Mouse (Mus musculus) forelimb bud, embryonic 11.5 days (tissue): ENCODE measurements around the gene Dnttip1.
"Not testable (repeated sequence)": the region's sequence is repeated elsewhere in the genome, so short reads cannot be mapped to it uniquely, and the experiment has no call there.

ENCODE experiments used
- DNase-seq: peaks from one replicate; pipeline ENCODE4 v3.0.0-alpha.2; 2012; ENCODE audit warnings: low read depth, low spot score

Gene Dnttip1

GRCm38 (mm10) chr2:164745843-164746479, at the start of gene Dnttip1, which contains the start of gene Wfdc3:
TSS of gene Dnttip1 (plus strand) at chr2:164745983.
TSS of gene Wfdc3 (minus strand) at chr2:164745931.
- peak; percentile 91 for DNase-seq

DNA sequence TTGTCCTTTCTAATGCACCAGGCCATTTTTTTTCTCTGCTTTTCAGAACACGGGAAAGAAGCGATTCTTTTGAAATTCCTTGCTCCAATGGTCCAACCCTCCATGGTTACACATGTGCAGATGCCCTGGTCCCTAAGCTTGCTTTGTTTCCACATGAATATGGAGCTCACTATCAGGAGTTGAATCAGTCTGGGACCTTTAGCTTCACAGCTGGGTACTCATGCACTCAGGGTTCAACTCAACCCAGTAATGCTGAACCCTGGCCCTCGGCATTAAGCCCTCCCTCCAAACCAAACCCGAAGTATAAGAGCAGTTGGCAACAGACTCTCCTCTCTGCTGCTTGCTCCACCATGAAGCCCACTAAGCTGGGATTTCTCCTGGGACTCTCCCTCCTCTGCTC, 47.6 kb upstream of the Dnttip1 start, which contains the start of gene Spint4:
TSS of gene Spint4 (plus strand) at position 301 of the 400 bp plus-strand sequence.
- no peak for DNase-seq

DNA sequence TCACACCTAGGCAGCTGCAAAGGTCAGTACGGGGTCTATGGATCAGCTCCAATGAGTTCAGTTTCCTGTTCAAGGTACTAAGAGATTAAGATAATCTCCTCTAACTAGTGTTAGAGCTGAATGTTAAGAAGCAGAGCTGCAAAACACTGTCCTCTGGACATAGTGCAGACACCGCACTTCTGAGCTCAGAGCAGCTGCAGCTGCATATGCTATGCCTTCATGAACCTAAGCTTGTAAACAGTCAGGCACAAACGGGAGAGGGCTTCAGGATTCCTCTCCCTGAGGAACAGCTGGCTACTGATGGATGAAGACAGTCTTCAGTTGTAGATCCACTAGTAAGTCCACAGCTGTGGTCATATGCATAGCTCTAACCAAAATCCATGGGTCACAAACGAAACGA, 44.8 kb upstream of the Dnttip1 start:
- no peak for DNase-seq

DNA sequence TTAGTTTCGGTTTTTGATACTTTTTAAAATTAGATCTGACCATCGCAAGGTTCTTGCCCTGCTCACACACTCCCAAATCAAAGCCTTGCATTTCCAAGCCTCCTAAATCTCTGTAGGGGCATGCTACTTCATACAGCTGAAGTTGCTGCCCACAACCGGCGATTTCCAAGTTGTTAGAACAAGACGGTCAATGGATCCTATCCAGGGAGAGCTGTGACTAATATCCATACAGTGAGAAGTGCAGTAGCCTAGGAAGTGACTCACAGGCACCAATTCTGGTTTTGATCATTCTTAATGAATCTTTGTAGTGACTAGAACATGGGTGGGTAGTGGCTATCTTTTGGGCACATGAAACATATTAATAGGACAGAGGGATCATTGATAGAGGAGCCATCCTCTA, 44.0 kb upstream of the Dnttip1 start:
- no peak for DNase-seq

DNA sequence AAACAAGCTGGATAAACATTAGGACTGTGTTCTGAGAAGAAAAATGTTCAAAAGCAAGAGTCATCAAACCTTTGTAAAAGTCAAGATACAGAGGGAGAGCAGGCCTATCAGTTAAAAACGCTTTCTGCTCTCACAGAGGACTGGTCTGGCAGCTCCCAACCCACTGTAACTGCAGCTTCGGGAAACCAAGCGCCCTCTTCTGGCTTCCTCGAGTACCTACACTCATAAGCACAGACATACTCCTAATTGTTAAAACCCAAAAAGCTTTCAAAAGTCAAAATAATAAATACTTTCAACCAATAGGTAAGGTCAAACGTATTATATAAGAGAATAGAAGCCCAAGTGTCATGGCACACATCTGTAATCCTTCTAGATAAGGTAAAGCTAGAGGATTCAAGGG, 41.5 kb upstream of the Dnttip1 start:
- DNase-seq = no peak

GRCm38 (mm10) chr2:164705328-164705727, 40.5 kb upstream of the Dnttip1 start:
- no peak for DNase-seq

DNA sequence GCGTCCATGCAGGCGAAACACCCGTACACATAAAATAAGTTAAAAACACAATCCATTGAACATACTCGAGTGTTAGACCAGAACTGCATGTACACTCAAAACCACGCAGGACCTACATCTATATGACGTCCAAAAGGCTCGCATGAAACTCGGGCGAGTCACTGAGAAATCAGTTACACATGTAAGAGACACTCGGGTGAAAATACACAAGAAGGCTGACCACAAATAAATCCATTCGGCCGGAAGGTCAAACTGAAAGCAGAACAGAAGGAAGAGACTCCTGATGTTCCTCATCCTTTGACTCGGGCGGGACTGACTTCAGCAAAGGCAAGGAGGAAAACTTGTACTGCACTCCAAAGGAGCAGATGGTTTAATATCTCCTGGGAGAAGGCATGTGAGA, 39.8 kb upstream of the Dnttip1 start:
- no peak for DNase-seq

DNA sequence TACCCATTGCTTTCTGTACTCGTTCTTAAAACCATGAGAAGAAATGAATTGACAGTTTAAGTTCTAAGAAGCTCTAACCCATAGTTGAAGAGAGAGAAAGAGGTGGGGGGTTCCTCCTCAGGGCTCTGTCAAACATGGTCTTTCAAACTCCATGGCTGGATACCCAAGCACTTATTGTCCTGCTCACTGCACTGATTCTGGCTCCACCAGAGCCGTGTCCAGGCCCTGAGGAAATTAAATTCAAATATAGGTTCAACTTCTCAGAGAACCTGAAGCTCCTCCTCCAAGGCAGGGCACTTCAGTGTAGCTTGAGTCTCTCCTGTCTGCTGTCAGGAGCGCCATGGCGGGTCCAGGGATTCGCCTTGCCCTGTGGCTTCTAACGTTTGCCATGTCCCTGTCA, 30.8 kb upstream of the Dnttip1 start, which contains the start of gene Spint5:
TSS of gene Spint5 (plus strand) at position 301 of the 400 bp plus-strand sequence.
- no peak for DNase-seq

GRCm38 (mm10) chr2:164716194-164716786, 29.5 kb upstream of the Dnttip1 start:
- DNase-seq = not testable (repeated sequence)

DNA sequence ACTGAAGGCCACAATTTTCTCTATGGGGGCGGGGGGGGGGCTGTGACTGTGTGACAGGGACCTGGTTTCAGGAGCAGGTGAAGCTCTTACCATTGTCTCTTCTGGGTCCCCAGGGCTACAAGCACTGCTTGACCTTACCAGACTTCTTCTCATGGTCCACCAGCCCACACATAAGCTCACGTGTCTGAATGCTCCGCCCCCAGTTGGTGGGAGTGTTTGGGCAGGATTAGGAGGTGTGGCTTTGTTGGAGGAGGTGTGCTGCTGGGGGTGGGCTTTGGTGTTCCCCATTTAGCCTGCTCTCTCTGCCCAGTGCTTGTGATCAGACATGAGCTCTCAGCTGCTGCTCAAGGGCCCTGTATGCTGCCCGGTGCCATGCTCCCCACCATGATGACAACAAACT, 22.5 kb upstream of the Dnttip1 start:
- no peak for DNase-seq

GRCm38 (mm10) chr2:164725895-164726619, 19.7 kb upstream of the Dnttip1 start:
- DNase-seq = peak; percentile 62

- DNase-seq = no peak
These were observed 14.1 kb upstream of the Dnttip1 start for GRCm38 (mm10) chr2:164731719-164732118.

DNA sequence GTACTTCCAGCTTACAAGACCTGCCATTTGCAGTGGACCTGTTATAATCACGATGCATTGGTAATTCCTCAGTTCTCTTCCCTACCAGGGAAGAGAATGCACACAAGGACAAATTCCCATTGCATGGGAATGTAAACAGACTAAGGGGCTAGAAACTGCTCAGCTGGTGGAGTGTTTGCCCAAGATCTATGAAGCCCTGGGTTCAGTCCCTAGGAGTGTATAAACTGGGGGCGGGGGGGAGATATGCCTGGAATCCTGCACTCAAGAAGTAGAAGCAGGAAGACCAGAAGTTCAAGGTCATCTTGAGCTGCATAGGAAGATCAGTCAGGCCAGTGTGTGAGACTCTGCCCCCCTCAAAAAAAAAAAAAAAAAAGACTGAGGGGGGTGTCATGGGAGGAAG, 12.5 kb upstream of the Dnttip1 start:
- no peak for DNase-seq

GRCm38 (mm10) chr2:164734839-164735238, 10.9 kb upstream of the Dnttip1 start:
- DNase-seq = no peak

GRCm38 (mm10) chr2:164735446-164735845, 10.3 kb upstream of the Dnttip1 start:
- no peak for DNase-seq

DNA sequence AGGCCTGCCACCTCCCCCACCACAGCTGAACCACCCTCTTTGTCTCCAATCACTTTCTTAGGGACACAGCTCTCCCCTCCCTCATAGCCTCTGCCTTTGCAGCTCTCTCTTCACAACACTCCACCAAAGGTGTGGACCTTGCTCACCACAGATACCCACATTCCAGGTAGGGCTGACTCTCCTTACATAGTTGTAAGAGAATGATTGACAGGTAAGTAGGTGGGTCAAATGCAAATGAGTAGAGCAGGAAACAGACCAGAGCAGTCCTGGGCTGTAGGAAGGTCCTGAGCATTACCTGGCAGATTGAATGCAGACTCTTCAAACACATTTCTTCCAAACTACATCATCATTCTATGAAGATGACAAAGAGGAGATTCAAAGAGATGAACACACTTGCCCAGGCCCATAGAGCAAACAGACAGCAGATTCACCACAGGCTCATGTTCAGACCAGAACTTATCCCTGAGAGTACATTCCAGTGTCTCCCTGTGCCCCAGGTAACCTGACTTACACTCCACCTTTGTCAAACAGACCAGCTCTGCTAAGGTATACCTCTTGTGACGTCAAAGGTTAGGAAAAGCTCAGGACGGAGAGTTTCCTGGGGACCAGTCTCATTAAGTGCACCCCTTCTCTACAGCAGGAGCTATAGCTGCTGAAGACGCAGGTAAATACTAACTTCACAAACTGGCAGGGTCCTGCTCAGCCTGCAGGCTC, 8.2 kb upstream of the Dnttip1 start:
- DNase-seq = no peak

GRCm38 (mm10) chr2:164739876-164740275, 5.9 kb upstream of the Dnttip1 start:
- peak; percentile 7 for DNase-seq

DNA sequence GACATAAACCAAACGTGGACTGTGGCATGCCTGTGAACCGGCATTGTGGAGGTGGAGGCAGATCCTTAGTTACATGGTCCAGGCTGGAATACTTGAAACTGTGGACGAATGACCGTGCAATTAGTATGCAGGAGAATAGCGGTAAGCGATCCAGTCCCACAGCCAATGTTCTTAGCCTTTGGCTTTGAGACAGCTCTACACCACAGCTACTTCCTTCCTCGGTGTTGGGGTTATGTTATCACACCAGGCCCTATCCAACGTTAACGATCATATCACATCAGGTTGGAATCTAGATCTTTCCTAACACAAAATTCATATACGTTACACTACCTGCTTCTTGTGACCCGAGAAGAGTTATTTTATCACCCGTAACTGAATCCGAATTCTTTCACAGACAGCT, 796 bp upstream of the Dnttip1 start:
- no peak for DNase-seq

- no peak for DNase-seq
These were observed 910 bp downstream of the Dnttip1 start for GRCm38 (mm10) chr2:164746693-164747092.

- DNase-seq = no peak
These were observed 2.4 kb downstream of the Dnttip1 start for GRCm38 (mm10) chr2:164748191-164748590.

GRCm38 (mm10) chr2:164748991-164749390, 3.2 kb downstream of the Dnttip1 start:
- no peak for DNase-seq

GRCm38 (mm10) chr2:164752454-164752853, 6.7 kb downstream of the Dnttip1 start:
- no peak for DNase-seq
